Mouse (Mus musculus) intestine, embryonic 15.5 days (tissue): ENCODE measurements around the gene Klhl31. TPM values are rescaled to one million over a fixed set of nuclear protein-coding genes. Genes with fewer than 3 reads are reported as not detected.

ENCODE experiments used
- ATAC-seq: fragments of 200-750 bp; cut with Nextera tagmentation; 2 replicates; pipeline ENCODE4 v1.8.0; 2017; ENCODE audit warnings: moderate TSS enrichment, moderate library complexity
- H3K27ac ChIP-seq: fragments of 300-500 bp; sonication (generic); 2 replicates; pipeline ENCODE4 v1.5.1; 2015; ENCODE audit warnings: mild to moderate bottlenecking, inconsistent platforms
- H3K27me3 ChIP-seq: fragments of 300-500 bp; sonication (generic); replicated peaks from 2 replicates; pipeline ENCODE4 v1.6.1; 2015; ENCODE audit warnings: inconsistent platforms
- H3K36me3 ChIP-seq: fragments of 300-500 bp; sonication (generic); 2 replicates; pipeline ENCODE4 v1.6.1; 2015; ENCODE audit warnings: inconsistent platforms
- H3K4me1 ChIP-seq: fragments of 300-500 bp; sonication (generic); replicated peaks from 2 replicates; pipeline ENCODE4 v1.6.1; 2015; ENCODE audit warnings: inconsistent platforms
- H3K4me2 ChIP-seq: fragments of 300-500 bp; sonication (generic); replicated peaks from 2 replicates; pipeline ENCODE4 v1.6.1; 2015; ENCODE audit warnings: mild to moderate bottlenecking, inconsistent platforms
- H3K4me3 ChIP-seq: fragments of 300-500 bp; sonication (generic); replicated peaks from 2 replicates; pipeline ENCODE4 v1.5.1; 2015; ENCODE audit warnings: inconsistent platforms
- H3K9ac ChIP-seq: fragments of 300-500 bp; sonication (generic); 2 replicates; pipeline ENCODE4 v1.6.1; 2015; ENCODE audit warnings: inconsistent platforms
- H3K9me3 ChIP-seq: fragments of 300-500 bp; sonication (generic); 2 replicates; pipeline ENCODE4 v1.6.1; 2016; ENCODE audit warnings: inconsistent platforms
- whole genome bisulfite sequencing: fragments of 180-500 bp; shearing (Covaris S2); methylation state at CpG from one replicate; pipeline ENCODE4 v1.1.7; 2015; 5-methylcytosine and 5-hydroxymethylcytosine counted together
- polyA plus RNA-seq: library from polyadenylated mRNA; unstranded; fragments of >200 nt; fragmentation: Nextera tagmentation; extraction: Ambion mirVana; gene quantifications from 2 replicates; pipeline ENCODE4 v1.2.1, GENCODE M21; 2015

Klhl31 gene
- polyA plus RNA-seq, 1 experiment from 2014 or later, result 0.29 TPM

DNA sequence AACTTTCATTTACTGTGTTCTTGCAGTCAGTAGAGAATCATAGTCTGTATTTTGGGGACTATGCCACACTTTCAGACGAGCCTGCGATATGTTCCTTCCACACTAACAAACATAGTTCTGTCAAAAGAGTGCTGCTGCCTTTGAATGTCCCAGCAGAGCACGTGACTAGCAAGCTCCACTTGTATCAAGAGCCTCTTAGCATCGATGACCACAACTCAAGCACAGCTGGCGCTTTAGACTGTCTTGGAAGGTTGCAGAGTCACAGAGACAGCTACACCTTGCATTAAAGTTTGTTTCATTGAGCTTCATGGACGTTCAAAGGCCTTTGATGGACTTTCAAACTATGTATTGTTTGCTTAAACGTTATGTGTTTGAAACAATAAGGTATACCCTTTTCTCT lies 5.5 kb upstream of the Klhl31 start:
- no peaks in the 10 kb centered on the region for H3K4me1 ChIP-seq
- no peak overlapping the region for H3K27ac ChIP-seq
- H3K4me2 ChIP-seq, result no peak overlapping the region
- 83% methylated on average over 7 of the region's 7 CpGs for WGBS
- H3K9me3 ChIP-seq, result no peaks in the 10 kb centered on the region
- H3K4me3 ChIP-seq, result no peak overlapping the region
- no peak overlapping the region for H3K9ac ChIP-seq
- H3K27me3 ChIP-seq, result no peaks in the 10 kb centered on the region
- no peaks in the 10 kb centered on the region for H3K36me3 ChIP-seq
- ATAC-seq, result no peak

DNA sequence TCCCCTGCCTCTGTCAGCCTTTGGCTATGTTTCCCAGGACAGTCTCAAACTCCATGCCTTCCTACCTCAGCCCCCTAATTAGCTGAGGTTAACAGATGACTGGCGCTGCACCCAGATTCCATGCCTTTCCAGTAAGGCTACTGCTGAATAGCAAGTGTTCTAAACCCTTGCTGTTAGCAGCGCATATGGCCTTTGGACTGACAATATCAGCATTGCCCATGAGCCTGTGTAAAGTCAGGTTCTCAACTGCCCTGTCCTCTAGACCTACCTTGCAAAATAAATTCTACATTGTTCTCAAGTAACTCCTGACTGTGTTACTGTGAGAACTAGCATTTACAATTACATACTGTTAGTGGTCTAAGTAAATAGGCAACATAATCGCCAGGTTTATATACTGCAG lies 3.9 kb upstream of the Klhl31 start:
- H3K9me3 ChIP-seq, result no peaks in the 10 kb centered on the region
- no peaks in the 10 kb centered on the region for H3K27me3 ChIP-seq
- no peaks in the 10 kb centered on the region for H3K4me1 ChIP-seq
- no peak overlapping the region for H3K27ac ChIP-seq
- no peak overlapping the region for H3K9ac ChIP-seq
- no peak overlapping the region for H3K4me3 ChIP-seq
- H3K4me2 ChIP-seq, result no peak overlapping the region
- ATAC-seq, result peak; percentile 77
- H3K36me3 ChIP-seq, result no peaks in the 10 kb centered on the region
- 77% methylated on average over 3 of the region's 3 CpGs for WGBS

DNA sequence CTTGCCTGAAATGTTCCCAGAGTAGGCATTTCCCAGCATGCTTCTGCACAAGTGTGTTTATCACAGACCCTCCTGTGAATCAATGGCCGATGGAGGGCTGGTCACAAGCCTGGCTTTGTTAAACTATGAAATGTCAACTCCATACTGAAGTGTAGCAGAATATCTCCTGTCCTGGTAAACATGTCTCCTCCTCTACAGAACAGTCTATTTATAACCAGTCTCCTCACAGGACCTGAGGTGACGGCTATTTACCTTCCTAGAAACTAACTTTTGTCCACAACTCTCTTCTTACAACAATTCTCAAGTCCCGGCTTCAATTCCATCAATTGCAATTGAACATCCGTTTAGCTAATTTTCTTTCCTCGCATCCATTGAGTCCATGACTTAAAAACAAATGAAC lies 297 bp upstream of the Klhl31 start:
- Histone ChIP-seq H3K4me2 (no peak overlapping the region), H3K27ac (no peak overlapping the region), H3K9ac (no peak overlapping the region), H3K9me3 (no peaks in the 10 kb centered on the region), H3K36me3 (no peaks in the 10 kb centered on the region), H3K27me3 (no peaks in the 10 kb centered on the region), H3K4me3 (no peak overlapping the region), H3K4me1 (no peaks in the 10 kb centered on the region)
- ATAC-seq, result no peak
- 77% methylated on average over 5 of the region's 5 CpGs for WGBS

DNA sequence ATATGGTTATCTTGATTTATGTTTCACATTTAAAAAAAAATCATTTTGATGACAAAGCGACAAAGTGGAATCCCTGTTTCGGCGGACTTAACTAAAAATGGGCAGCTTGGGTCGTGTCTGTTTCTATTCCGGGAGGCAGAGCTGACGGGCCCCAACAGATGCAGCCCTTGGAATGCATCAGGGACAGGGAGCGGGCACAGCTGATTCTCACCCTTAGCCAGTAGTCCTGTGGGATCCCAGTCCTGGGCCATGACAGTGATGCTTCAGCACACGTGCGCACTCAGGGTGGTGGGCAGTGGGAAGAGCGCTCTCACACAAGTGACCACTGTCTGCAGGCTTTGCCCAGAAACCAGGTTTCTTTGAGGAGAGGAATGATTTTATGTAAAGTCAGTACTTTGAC lies 1.1 kb downstream of the Klhl31 start:
- Histone ChIP-seq H3K36me3 (no peaks in the 10 kb centered on the region), H3K4me3 (no peak overlapping the region), H3K27me3 (no peaks in the 10 kb centered on the region), H3K4me1 (no peaks in the 10 kb centered on the region), H3K9ac (no peak overlapping the region), H3K4me2 (no peak overlapping the region), H3K27ac (no peak overlapping the region), H3K9me3 (no peaks in the 10 kb centered on the region)
- ATAC-seq, result no peak
- WGBS, result 72% methylated on average over 10 of the region's 10 CpGs

DNA sequence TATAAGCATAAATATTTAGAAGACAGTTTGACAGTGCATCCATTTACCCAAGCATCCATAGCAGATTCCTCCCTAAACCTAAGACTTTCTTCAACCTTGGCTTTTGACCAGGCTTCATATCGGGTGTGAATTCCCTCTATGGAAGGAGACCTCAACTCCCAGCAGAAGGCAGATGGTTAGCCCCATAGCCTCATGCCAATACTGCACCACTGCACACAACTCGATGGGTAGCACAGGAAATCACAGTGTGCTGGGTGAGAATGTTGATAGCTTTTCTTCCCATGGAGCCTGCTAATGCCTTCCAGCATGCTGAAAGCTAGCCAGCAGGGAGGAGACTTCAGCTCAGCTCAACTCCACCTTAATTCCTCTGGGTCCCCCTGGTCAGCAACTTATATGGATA lies 8.9 kb downstream of the Klhl31 start:
- ATAC-seq, result no peak
- 55% methylated on average over 2 of the region's 2 CpGs for WGBS
- H3K4me1 ChIP-seq, result no peaks in the 10 kb centered on the region

DNA sequence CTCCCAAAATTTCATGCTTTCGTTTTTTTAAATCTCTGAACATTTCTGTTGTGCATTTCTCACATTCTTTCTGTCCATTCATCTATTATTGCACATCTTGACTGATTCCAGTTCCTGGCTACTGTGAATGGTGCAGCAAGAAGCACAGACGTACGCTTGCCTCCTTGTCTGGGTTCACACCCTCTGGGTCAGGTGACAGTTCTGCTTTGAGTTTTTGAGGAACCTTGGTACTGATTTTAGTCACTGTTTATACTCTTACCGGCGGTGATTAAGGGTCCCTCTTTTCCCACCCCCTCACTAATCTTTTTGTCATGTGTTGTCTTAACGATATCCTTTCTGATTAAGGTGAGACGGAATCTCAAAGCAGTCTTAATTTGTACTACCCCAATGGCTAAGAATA lies 15.5 kb downstream of the Klhl31 start:
- 51% methylated on average over 7 of the region's 7 CpGs for WGBS
- Histone ChIP-seq H3K4me1 (0 out of 2 replicates have a peak, but pooled peaks cover 7% of the 10 kb centered on the region), H3K36me3 (no peaks in the 10 kb centered on the region), H3K27me3 (peaks cover 8% of the 10 kb centered on the region), H3K9ac (no peak overlapping the region), H3K4me3 (no peak overlapping the region), H3K27ac (no peak overlapping the region), H3K4me2 (no peak overlapping the region), H3K9me3 (no peaks in the 10 kb centered on the region)
- no peak for ATAC-seq

More for the DNA sequence above, 8.9 kb downstream of the Klhl31 start:
- Histone ChIP-seq H3K27ac (no peak overlapping the region), H3K4me2 (no peak overlapping the region), H3K4me3 (no peak overlapping the region), H3K36me3 (no peaks in the 10 kb centered on the region), H3K9me3 (no peaks in the 10 kb centered on the region), H3K27me3 (no peaks in the 10 kb centered on the region), H3K9ac (no peak overlapping the region)

DNA sequence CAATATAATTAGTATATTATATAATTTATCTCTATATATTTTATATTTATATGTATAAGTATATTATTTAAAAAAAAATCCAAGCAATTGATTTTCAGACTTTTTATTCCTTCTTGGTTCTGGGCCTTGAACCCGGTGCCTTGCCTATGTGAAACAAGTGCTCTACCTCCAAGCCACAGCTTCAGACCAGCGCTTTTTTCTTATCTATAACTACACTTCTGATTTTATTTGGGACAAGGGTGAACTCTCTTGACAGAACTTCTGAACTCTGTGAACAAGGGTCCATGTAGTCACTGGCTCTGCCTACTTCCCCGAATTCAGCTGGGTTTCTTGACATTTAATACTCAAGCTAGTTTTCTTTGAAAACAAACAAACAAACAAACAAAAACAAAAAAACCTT lies 17.6 kb downstream of the Klhl31 start:
- H3K4me2 ChIP-seq, result no peak overlapping the region
- no peak overlapping the region for H3K9ac ChIP-seq
- WGBS, result 88% methylated on average over 3 of the region's 3 CpGs
- H3K9me3 ChIP-seq, result no peaks in the 10 kb centered on the region
- no peaks in the 10 kb centered on the region for H3K36me3 ChIP-seq
- H3K4me3 ChIP-seq, result no peak overlapping the region
- ATAC-seq, result no peak
- no peak overlapping the region for H3K27ac ChIP-seq
- peaks cover 8% of the 10 kb centered on the region for H3K27me3 ChIP-seq
- H3K4me1 ChIP-seq, result 0 out of 2 replicates have a peak, but pooled peaks cover 7% of the 10 kb centered on the region

DNA sequence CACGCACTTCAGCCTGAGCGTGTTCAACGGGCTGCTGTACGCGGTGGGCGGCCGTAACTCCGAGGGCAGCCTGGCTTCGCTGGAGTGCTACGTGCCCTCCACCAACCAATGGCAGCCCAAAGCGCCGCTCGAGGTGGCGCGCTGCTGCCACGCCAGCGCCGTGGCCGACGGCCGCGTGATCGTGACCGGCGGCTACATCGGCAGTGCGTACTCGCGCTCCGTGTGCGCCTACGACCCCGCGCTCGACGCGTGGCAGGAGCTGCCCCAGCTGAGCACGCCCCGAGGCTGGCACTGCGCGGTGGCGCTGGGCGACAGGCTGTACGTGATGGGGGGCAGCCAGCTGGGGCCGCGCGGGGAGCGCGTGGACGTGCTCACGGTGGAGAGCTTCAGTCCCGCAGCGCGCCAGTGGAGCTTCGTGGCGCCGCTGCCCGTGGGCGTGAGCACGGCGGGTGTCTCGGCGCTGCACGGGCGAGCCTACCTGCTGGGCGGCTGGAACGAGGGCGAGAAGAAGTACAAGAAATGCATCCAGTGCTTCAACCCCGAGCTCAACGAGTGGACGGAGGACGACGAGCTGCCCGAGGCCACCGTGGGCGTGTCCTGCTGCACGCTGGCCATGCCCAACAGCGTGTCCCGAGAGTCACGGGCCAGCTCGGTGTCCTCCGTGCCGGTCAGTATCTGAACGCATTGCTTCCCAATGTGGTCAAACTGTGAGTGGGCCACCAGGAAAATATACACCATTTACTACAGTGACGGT lies 19.1 kb downstream of the Klhl31 start:
- WGBS, result under 1% methylated on average over 85 of the region's 85 CpGs
- Histone ChIP-seq H3K9ac (peak overlapping the region; percentile 60), H3K27me3 (peaks cover 8% of the 10 kb centered on the region), H3K4me1 (0 out of 2 replicates have a peak, but pooled peaks cover 7% of the 10 kb centered on the region), H3K4me2 (peak overlapping the region; percentile 100), H3K27ac (no peak overlapping the region), H3K9me3 (no peaks in the 10 kb centered on the region), H3K36me3 (no peaks in the 10 kb centered on the region), H3K4me3 (peak overlapping the region; percentile 64)
- peak; percentile 85 for ATAC-seq

DNA sequence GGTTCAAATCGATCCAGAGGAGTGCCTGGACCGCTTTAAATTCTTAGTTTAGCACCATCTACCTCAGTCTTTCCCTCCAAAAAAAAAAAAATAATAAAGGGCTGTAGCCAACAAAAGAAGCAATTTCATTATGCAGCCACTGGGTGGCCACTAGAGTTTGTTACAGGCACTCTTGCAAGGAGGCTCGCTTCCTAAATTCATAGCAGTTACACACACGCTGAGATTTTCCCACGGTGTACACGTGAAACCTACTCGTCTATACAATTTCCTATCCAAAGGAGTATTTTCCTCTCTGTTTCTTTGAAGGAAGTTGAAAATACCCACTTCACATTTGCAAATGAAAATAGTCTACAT lies 19.6 kb downstream of the Klhl31 start:
- Histone ChIP-seq H3K4me1 (0 out of 2 replicates have a peak, but pooled peaks cover 7% of the 10 kb centered on the region), H3K9ac (peak overlapping the region; percentile 60; the same call in 1 of the 2 replicates), H3K9me3 (no peaks in the 10 kb centered on the region), H3K4me2 (peak overlapping the region; percentile 100), H3K36me3 (no peaks in the 10 kb centered on the region), H3K27me3 (peaks cover 8% of the 10 kb centered on the region), H3K4me3 (peak overlapping the region; percentile 64), H3K27ac (no peak overlapping the region)
- peak; percentile 66 for ATAC-seq
- WGBS, result under 1% methylated on average over 7 of the region's 7 CpGs

DNA sequence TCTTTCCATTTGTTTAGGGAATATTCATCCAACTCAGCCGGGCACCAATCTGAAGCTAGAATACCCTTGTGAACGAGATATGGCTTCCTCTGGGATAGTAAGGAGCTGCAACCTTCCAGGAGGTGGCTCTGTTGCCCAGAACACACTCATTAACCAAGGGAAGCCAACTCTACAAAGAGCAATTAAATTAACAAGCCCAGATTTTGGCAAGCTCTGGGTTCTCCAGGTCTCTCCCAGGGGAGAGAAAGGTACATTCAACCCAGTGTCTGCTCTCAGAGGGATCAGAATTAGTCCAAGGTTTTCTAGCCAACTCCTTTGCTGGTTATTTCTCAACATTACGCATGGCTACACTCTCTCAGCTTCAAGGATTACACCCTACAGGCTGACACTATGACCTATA lies 26.6 kb downstream of the Klhl31 start:
- H3K27ac ChIP-seq, result no peak overlapping the region
- no peaks in the 10 kb centered on the region for H3K36me3 ChIP-seq
- no peaks in the 10 kb centered on the region for H3K4me1 ChIP-seq
- no peak overlapping the region for H3K9ac ChIP-seq
- no peak overlapping the region for H3K4me2 ChIP-seq
- H3K27me3 ChIP-seq, result no peaks in the 10 kb centered on the region
- WGBS, result 60% methylated on average over 3 of the region's 3 CpGs
- no peak overlapping the region for H3K4me3 ChIP-seq
- ATAC-seq, result no peak
- no peaks in the 10 kb centered on the region for H3K9me3 ChIP-seq

DNA sequence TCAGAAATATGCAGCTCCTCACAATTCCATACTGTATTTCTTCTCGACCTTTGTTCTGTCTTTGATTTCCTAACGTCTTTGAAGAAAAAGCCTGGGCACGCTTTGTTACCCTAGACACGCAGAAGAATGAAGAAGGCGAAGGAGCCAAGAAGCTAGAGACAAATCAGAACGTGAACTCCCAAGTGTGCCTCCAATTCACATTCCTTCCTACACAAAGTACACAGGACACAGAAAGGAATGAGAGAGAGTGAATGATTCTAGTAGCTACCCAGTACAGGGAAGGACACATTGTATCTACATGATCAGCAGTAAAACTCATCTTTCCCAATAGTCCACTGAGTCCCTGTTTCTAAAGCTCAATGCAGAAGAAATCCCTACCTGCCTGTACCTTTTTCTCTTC lies 33.8 kb downstream of the Klhl31 start:
- 83% methylated on average over 6 of the region's 6 CpGs for WGBS
- Histone ChIP-seq H3K36me3 (no peaks in the 10 kb centered on the region), H3K9me3 (no peaks in the 10 kb centered on the region), H3K4me2 (no peak overlapping the region), H3K9ac (no peak overlapping the region), H3K4me3 (no peak overlapping the region), H3K27ac (no peak overlapping the region), H3K4me1 (no peaks in the 10 kb centered on the region), H3K27me3 (no peaks in the 10 kb centered on the region)
- ATAC-seq, result no peak

DNA sequence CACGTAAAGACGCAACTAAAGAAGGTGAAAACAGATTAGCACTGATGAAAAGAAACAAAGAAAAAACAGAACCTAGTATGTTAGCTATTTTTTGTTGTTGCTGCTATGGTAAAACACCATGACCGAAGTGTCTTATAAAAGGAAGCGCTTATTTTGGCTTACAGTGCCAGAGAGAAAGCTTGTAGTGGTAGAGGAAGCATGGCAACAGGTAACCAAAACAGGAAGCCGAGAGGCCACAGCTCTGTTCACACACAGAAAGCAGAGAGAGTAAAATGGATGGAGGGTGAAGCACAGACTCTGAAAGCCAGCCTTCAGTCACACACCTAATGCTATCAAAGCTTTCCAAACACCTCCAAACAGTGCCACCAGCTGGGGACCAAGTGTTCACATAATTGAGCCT lies 34.7 kb downstream of the Klhl31 start:
- H3K27ac ChIP-seq, result no peak overlapping the region
- H3K4me3 ChIP-seq, result no peak overlapping the region
- no peaks in the 10 kb centered on the region for H3K9me3 ChIP-seq
- no peaks in the 10 kb centered on the region for H3K4me1 ChIP-seq
- no peak for ATAC-seq
- no peak overlapping the region for H3K9ac ChIP-seq
- WGBS, result 92% methylated on average over 5 of the region's 5 CpGs
- no peak overlapping the region for H3K4me2 ChIP-seq
- H3K27me3 ChIP-seq, result no peaks in the 10 kb centered on the region
- H3K36me3 ChIP-seq, result no peaks in the 10 kb centered on the region

DNA sequence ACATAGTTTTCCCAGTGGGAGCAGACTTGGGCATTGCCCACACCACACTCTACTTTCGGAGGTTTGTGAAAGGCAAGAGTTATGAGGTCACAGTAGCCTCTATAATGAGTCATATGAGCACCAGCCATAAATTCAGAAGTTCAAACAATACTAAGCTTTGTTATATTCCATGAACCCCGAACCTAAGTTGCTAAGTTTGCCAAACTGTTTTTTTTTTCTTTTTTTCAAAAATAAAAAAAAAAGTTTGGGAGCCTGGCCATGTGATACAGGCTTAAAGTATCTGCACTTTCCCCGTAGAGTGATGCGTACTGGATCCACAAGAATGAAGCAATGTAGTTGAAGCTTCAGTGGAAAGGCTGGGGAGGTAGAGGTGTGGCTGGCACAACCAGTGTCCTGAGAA lies 36.9 kb downstream of the Klhl31 start:
- 79% methylated on average over 4 of the region's 4 CpGs for WGBS
- Histone ChIP-seq H3K4me3 (no peak overlapping the region), H3K4me2 (no peak overlapping the region), H3K4me1 (no peaks in the 10 kb centered on the region), H3K9ac (no peak overlapping the region), H3K27me3 (no peaks in the 10 kb centered on the region), H3K27ac (no peak overlapping the region), H3K36me3 (no peaks in the 10 kb centered on the region), H3K9me3 (no peaks in the 10 kb centered on the region)
- ATAC-seq, result no peak
